Mouse (Mus musculus): ENCODE measurements at regions not wholly inside any gene's neighbourhood (a gene's known extent, or its start where the extent isn't known, plus 50 kb on each side); places are given as distances from the start of the nearest gene placed in this dataset.

- no peaks in the 10 kb centered on the region for H3K27me3 ChIP-seq (ENCODE audit: control insufficient read depth, insufficient read depth, low read length)
- peak; percentile 78 for DNase-seq (ENCODE audit: low spot score, missing footprints)
- H3K4me2 ChIP-seq: no peak overlapping the region
- 92% methylated on average over 3 of the region's 3 CpGs for WGBS
- H3K27ac ChIP-seq (ENCODE audit: low read depth, low read length): no peak overlapping the region; the same call in 1 of the 2 replicates
- no peak overlapping the region for H3K9ac ChIP-seq (ENCODE audit: low read length)
- no peak for ATAC-seq (ENCODE audit: low FRiP score)
- no peak overlapping the region for H3K4me3 ChIP-seq (ENCODE audit: low read depth, low read length)
- H3K36me3 ChIP-seq (ENCODE audit: control insufficient read depth, insufficient read depth, low read length): no peaks in the 10 kb centered on the region
- H3K4me1 ChIP-seq (ENCODE audit: control insufficient read depth, insufficient read depth, low read length): peaks cover 31% of the 10 kb centered on the region
- no peaks in the 10 kb centered on the region for H3K9me3 ChIP-seq (ENCODE audit: control insufficient read depth, low read length)
Measured at GRCm38 (mm10) chr16:44674198-44674597, 49.9 kb upstream of the Nepro start.

GRCm38 (mm10) chr16:44672422-44672819 is 51.7 kb upstream of the Nepro start:
- Histone ChIP-seq H3K4me1 (ENCODE audit: control insufficient read depth, insufficient read depth, low read length) (peaks cover 24% of the 10 kb centered on the region), H3K9me3 (ENCODE audit: control insufficient read depth, low read length) (no peaks in the 10 kb centered on the region), H3K9ac (ENCODE audit: low read length) (no peak overlapping the region), H3K4me3 (ENCODE audit: low read depth, low read length) (no peak overlapping the region), H3K4me2 (peak overlapping the region; percentile 21; the same call in 1 of the 2 replicates), H3K27me3 (ENCODE audit: control insufficient read depth, insufficient read depth, low read length) (no peaks in the 10 kb centered on the region), H3K27ac (ENCODE audit: low read depth, low read length) (peak overlapping the region; percentile 52), H3K36me3 (ENCODE audit: control insufficient read depth, insufficient read depth, low read length) (no peaks in the 10 kb centered on the region)
- ATAC-seq (ENCODE audit: low FRiP score) (peak; percentile 83), DNase-seq (ENCODE audit: low spot score, missing footprints) (peak; percentile 94)
- WGBS: 3% methylated on average over 14 of the region's 14 CpGs

- Histone ChIP-seq H3K27ac (ENCODE audit: low read depth, low read length) (peak overlapping the region; percentile 86), H3K9me3 (ENCODE audit: control insufficient read depth, low read length) (no peaks in the 10 kb centered on the region), H3K4me2 (peak overlapping the region; percentile 21; the same call in 1 of the 2 replicates), H3K9ac (ENCODE audit: low read length) (peak overlapping the region; percentile 54; the same call in 1 of the 2 replicates), H3K4me3 (ENCODE audit: low read depth, low read length) (no peak overlapping the region), H3K4me1 (ENCODE audit: control insufficient read depth, insufficient read depth, low read length) (peaks cover 24% of the 10 kb centered on the region), H3K36me3 (ENCODE audit: control insufficient read depth, insufficient read depth, low read length) (no peaks in the 10 kb centered on the region), H3K27me3 (ENCODE audit: control insufficient read depth, insufficient read depth, low read length) (no peaks in the 10 kb centered on the region)
- ATAC-seq (ENCODE audit: low FRiP score) (peak; percentile 96), DNase-seq (ENCODE audit: low spot score, missing footprints) (peak; percentile 96)
- 3% methylated on average over 22 of the region's 22 CpGs for WGBS
Measured at GRCm38 (mm10) chr16:44671551-44672421, 52.3 kb upstream of the Nepro start.

- Histone ChIP-seq H3K36me3 (ENCODE audit: control insufficient read depth, insufficient read depth, low read length) (no peaks in the 10 kb centered on the region), H3K27me3 (ENCODE audit: control insufficient read depth, insufficient read depth, low read length) (no peaks in the 10 kb centered on the region), H3K9ac (ENCODE audit: low read length) (no peak overlapping the region), H3K4me2 (no peak overlapping the region), H3K27ac (ENCODE audit: low read depth, low read length) (no peak overlapping the region), H3K4me1 (ENCODE audit: control insufficient read depth, insufficient read depth, low read length) (peaks cover 19% of the 10 kb centered on the region), H3K9me3 (ENCODE audit: control insufficient read depth, low read length) (no peaks in the 10 kb centered on the region), H3K4me3 (ENCODE audit: low read depth, low read length) (no peak overlapping the region)
- WGBS: 82% methylated on average over 6 of the region's 6 CpGs
- DNase-seq (ENCODE audit: low spot score, missing footprints): peak; percentile 69
- no peak for ATAC-seq (ENCODE audit: low FRiP score)
Measured at GRCm38 (mm10) chr16:44668061-44668460, 56.0 kb upstream of the Nepro start.

- no peaks in the 10 kb centered on the region for H3K36me3 ChIP-seq (ENCODE audit: control insufficient read depth, insufficient read depth, low read length)
- no peaks in the 10 kb centered on the region for H3K27me3 ChIP-seq (ENCODE audit: control insufficient read depth, insufficient read depth, low read length)
- H3K4me3 ChIP-seq (ENCODE audit: low read depth, low read length): no peak overlapping the region
- peaks cover 21% of the 10 kb centered on the region for H3K4me1 ChIP-seq (ENCODE audit: control insufficient read depth, insufficient read depth, low read length)
- H3K4me2 ChIP-seq: no peak overlapping the region
- H3K27ac ChIP-seq (ENCODE audit: low read depth, low read length): no peak overlapping the region
- WGBS: 62% methylated on average over 6 of the region's 6 CpGs
- ATAC-seq (ENCODE audit: low FRiP score) (no peak), DNase-seq (ENCODE audit: low spot score, missing footprints) (no peak)
- no peak overlapping the region for H3K9ac ChIP-seq (ENCODE audit: low read length)
- H3K9me3 ChIP-seq (ENCODE audit: control insufficient read depth, low read length): no peaks in the 10 kb centered on the region
Measured at GRCm38 (mm10) chr16:44667118-44667517, 57.0 kb upstream of the Nepro start.

GRCm38 (mm10) chr16:44666431-44666997 is 57.6 kb upstream of the Nepro start:
- no peak overlapping the region for H3K9ac ChIP-seq (ENCODE audit: low read length)
- ATAC-seq (ENCODE audit: low FRiP score) (no peak), DNase-seq (ENCODE audit: low spot score, missing footprints) (peak; percentile 77)
- peaks cover 22% of the 10 kb centered on the region for H3K4me1 ChIP-seq (ENCODE audit: control insufficient read depth, insufficient read depth, low read length)
- H3K27me3 ChIP-seq (ENCODE audit: control insufficient read depth, insufficient read depth, low read length): no peaks in the 10 kb centered on the region
- no peak overlapping the region for H3K4me2 ChIP-seq
- H3K36me3 ChIP-seq (ENCODE audit: control insufficient read depth, insufficient read depth, low read length): no peaks in the 10 kb centered on the region
- H3K27ac ChIP-seq (ENCODE audit: low read depth, low read length): no peak overlapping the region
- H3K9me3 ChIP-seq (ENCODE audit: control insufficient read depth, low read length): no peaks in the 10 kb centered on the region
- H3K4me3 ChIP-seq (ENCODE audit: low read depth, low read length): no peak overlapping the region
- whole genome bisulfite sequencing: 74% methylated on average over 7 of the region's 7 CpGs

- H3K4me3 ChIP-seq (ENCODE audit: low read depth, low read length): no peak overlapping the region
- H3K27me3 ChIP-seq (ENCODE audit: control insufficient read depth, insufficient read depth, low read length): no peaks in the 10 kb centered on the region
- no peaks in the 10 kb centered on the region for H3K36me3 ChIP-seq (ENCODE audit: control insufficient read depth, insufficient read depth, low read length)
- H3K4me2 ChIP-seq: no peak overlapping the region
- H3K9me3 ChIP-seq (ENCODE audit: control insufficient read depth, low read length): no peaks in the 10 kb centered on the region
- H3K9ac ChIP-seq (ENCODE audit: low read length): no peak overlapping the region
- no peak for ATAC-seq (ENCODE audit: low FRiP score)
- H3K4me1 ChIP-seq (ENCODE audit: control insufficient read depth, insufficient read depth, low read length): peaks cover 21% of the 10 kb centered on the region
- no peak overlapping the region for H3K27ac ChIP-seq (ENCODE audit: low read depth, low read length)
- WGBS: 91% methylated on average over 9 of the region's 9 CpGs
- peak; percentile 70 for DNase-seq (ENCODE audit: low spot score, missing footprints)
Measured at GRCm38 (mm10) chr16:44665491-44665931, 58.6 kb upstream of the Nepro start.

GRCm38 (mm10) chr16:44662966-44663600 is 61.0 kb upstream of the Nepro start:
- DNase-seq (ENCODE audit: low spot score, missing footprints) (peak; percentile 67), ATAC-seq (ENCODE audit: low FRiP score) (no peak)
- H3K4me1 ChIP-seq (ENCODE audit: control insufficient read depth, insufficient read depth, low read length): peaks cover 21% of the 10 kb centered on the region
- no peaks in the 10 kb centered on the region for H3K27me3 ChIP-seq (ENCODE audit: control insufficient read depth, insufficient read depth, low read length)
- H3K9ac ChIP-seq (ENCODE audit: low read length): no peak overlapping the region
- no peak overlapping the region for H3K27ac ChIP-seq (ENCODE audit: low read depth, low read length)
- no peak overlapping the region for H3K4me2 ChIP-seq
- H3K36me3 ChIP-seq (ENCODE audit: control insufficient read depth, insufficient read depth, low read length): no peaks in the 10 kb centered on the region
- WGBS: 58% methylated on average over 6 of the region's 6 CpGs
- H3K9me3 ChIP-seq (ENCODE audit: control insufficient read depth, low read length): no peaks in the 10 kb centered on the region
- no peak overlapping the region for H3K4me3 ChIP-seq (ENCODE audit: low read depth, low read length)

All from midbrain, embryonic 11.5 days (tissue).